Mouse (Mus musculus) ES-E14 (cell line): ENCODE data around the gene AL731706.2.

Source experiments
- CHD2 ChIP-seq: IDR thresholded peaks from 2 replicates; pipeline ENCODE4 v1.6.1; 2014; ENCODE audit warnings: mild to moderate bottlenecking, low read depth, low read length, inconsistent platforms
- HCFC1 ChIP-seq: IDR thresholded peaks from 2 replicates; pipeline ENCODE4 v1.6.1; 2012; ENCODE audit warnings: low read length, inconsistent platforms, borderline replicate concordance; ENCODE audit not compliant: insufficient read depth
- ZC3H11A ChIP-seq: IDR thresholded peaks from 2 replicates; pipeline ENCODE4 v1.6.1; 2012; ENCODE audit warnings: low read depth, mild to moderate bottlenecking, inconsistent platforms, low read length, borderline replicate concordance

DNA sequence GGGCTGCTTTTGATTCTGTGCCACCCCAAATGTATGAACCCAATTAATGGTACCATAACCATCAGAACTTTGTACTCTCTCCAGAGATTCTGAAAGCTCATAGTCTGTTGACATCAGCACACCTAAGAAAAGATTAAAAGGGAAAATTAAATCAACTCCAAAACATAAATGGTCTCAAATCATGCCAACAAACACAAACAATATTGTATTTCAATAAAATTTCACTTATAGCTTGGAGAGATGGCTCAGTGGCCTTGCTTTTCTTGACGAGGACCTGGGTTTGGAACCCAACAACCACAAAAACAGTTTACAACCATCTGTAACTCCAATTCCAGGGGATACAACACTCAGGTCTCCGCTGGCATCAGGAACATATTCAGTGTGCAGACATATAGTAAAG, at the start of gene AL731706.2:
- no peak for TF ChIP-seq HCFC1
- no peak for TF ChIP-seq ZC3H11A
- no peak for TF ChIP-seq CHD2
